Mouse (Mus musculus): Measurements from ENCODE around the gene Olfr1250.
"Not testable (repeated sequence)": the region's sequence is repeated elsewhere in the genome, so short reads cannot be mapped to it uniquely, and the experiment has no call there.

Olfr1250 gene

GRCm38 (mm10) chr2:89661367-89661766 lies at the start of gene Olfr1250:
Olfr1250 (minus strand) TSS chr2:89661467.
- no peak for DNase-seq (ENCODE audit: low spot score in 2 of 2)

- DNase-seq (ENCODE audit: low spot score in 2 of 2) = no peak
Observed at GRCm38 (mm10) chr2:89691980-89692379, 30.7 kb upstream of the Olfr1250 start.

DNA sequence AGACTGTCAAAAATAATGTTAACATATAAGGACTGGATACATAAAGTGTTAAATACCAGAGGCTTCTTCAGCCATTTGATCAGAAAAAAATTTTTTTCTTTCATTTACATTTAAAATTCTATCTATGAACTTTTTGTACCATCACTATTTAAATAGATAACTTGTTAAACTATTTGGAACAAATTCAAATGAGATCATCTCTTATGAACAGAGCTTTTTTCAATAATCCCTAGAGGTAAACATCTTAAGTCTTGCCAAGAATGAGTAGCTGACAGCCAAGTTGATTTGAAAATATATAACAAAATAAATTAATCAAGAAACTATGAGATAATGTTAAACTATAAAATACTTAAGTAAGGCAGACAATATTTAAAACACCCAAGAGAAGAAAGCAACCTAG lies 10.6 kb upstream of the Olfr1250 start, which contains the start of gene Olfr1251:
Gene Olfr1251 (minus strand): TSS at position 101 of the 400 bp plus-strand sequence.
- DNase-seq (ENCODE audit: low spot score in 2 of 2) = no peak

GRCm38 (mm10) chr2:89634883-89635282 lies 26.4 kb downstream of the Olfr1250 start, which contains the start of gene Olfr1249:
Olfr1249 (minus strand) TSS chr2:89634983.
- DNase-seq (ENCODE audit: low spot score in 2 of 2) = no peak

GRCm38 (mm10) chr2:89618145-89618544 lies 43.1 kb downstream of the Olfr1250 start, which contains the start of gene Olfr1248:
Olfr1248 (minus strand) TSS chr2:89618245.
- not testable (repeated sequence) for DNase-seq (ENCODE audit: low spot score in 2 of 2)

DNA sequence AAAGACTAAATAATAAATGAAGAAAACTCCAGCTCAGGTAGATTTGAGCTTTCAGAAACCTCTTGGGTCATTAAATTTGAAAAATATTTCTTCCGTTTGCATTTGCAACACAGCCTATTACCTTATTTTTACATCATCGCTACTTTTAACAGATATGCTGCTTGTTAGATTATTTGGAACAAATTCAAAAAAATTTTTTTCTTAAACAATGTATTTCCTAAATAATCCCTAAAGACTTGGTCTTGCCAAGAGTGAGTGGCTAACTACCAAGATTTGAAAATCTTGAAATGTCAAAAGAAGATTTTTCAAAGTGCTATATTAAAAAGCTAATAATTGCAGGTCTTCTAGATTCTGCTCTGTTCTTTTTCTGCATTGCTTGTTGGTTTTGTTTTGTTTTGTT lies 47.2 kb downstream of the Olfr1250 start, which contains the start of gene Olfr1247:
Gene Olfr1247 (minus strand): TSS at position 101 of the 400 bp plus-strand sequence.
- no peak for DNase-seq (ENCODE audit: low spot score in 2 of 2)
